ENCODE assay signal across 26 mouse cellular contexts in genomic region chr5:16684079-16684478, GRCm38 (mm10).
DNase-seq lines count a peak whose midpoint lies in the region; ATAC-seq and TF ChIP-seq lines count a peak whose summit lies in the region.
"Had no signal": no experiment of that assay in that cellular context is flagged by ENCODE, and none has a peak within 500 bp of the region (broad histone marks: within the 10 kb centered on the region; RNA-seq: fewer than 3 reads in every experiment).

No protein-coding gene starts in this region.

- H3K27ac ChIP-seq in thymus, adult 2 months (ENCODE audit: control insufficient read depth, insufficient read depth, low read length): no peak overlapping the region
- H3K27ac ChIP-seq: forebrain, embryonic 10.5 days; forebrain, embryonic 15.5 days; heart, embryonic 13.5 days; hindbrain, embryonic 14.5 days; hindbrain, postnatal 0 days had no signal

- H3K4me3 ChIP-seq in thymus, adult 2 months (ENCODE audit: control insufficient read depth, insufficient read depth, low read length): no peak overlapping the region
- H3K4me3 ChIP-seq: forebrain, embryonic 10.5 days; forebrain, embryonic 15.5 days; heart, embryonic 13.5 days had no signal

- DNase-seq in cerebellum, postnatal 10 days: peak; percentile 24 to 32
- DNase-seq in cerebellum, adult 9-10 months: no peak
- DNase-seq in gastrocnemius, postnatal 10 days: peak; percentile 12
- no peak for DNase-seq in gastrocnemius, adult 8-10 months (ENCODE audit: low spot score in 2 of 2)
- DNase-seq in thymus, adult 2 months: no peak
- DNase-seq: adrenal gland, postnatal 10 days; adrenal gland, postnatal 36 days; B cell, adult 2 months; cerebellum, adult 11 months; cerebellum, adult 8-10 months; gastrocnemius, postnatal 14 days; heart, adult 18-20 months; heart, postnatal 14 days; heart, postnatal 4 days; kidney, adult 18-20 months had no signal

- TF ChIP-seq CTCF in thymus, adult 2 months (IDR thresholded peaks at IDR 0.05; ENCODE audit: borderline replicate concordance, control insufficient read depth, extremely low read depth, insufficient read depth, low read length, poor library complexity): no peak

- TF ChIP-seq POLR2A in thymus, adult 2 months (IDR thresholded peaks at IDR 0.05; ENCODE audit: control insufficient read depth, extremely low read depth, insufficient read depth, low read length, poor library complexity): no peak

- 95% methylated on average over 10 of the region's 10 CpGs for WGBS in thymus, adult 2 months

- peak; percentile 62 for ATAC-seq in megakaryocyte, adult 5-6 weeks (ENCODE audit: poor library complexity, severe bottlenecking)
- ATAC-seq: forebrain, embryonic 15.5 days; hindbrain, postnatal 0 days; inflammation-experienced regulatory T-cells, adult 6 months; intestine, embryonic 16.5 days; Patski had no signal

- H3K36me3 ChIP-seq in thymus, adult 2 months (ENCODE audit: control insufficient read depth, insufficient read depth, low read length): no peaks in the 10 kb centered on the region
- H3K36me3 ChIP-seq: forebrain, embryonic 10.5 days; forebrain, embryonic 15.5 days; G1E; heart, embryonic 13.5 days had no signal

- H3K4me1 ChIP-seq in thymus, adult 2 months (replicated peaks; ENCODE audit: control insufficient read depth, insufficient read depth, low read length): no peaks in the 10 kb centered on the region
- H3K4me1 ChIP-seq: forebrain, embryonic 10.5 days; forebrain, embryonic 15.5 days; heart, embryonic 13.5 days had no signal

- H3K27me3 ChIP-seq in thymus, adult 2 months (ENCODE audit: control insufficient read depth, insufficient read depth, low read length): no peaks in the 10 kb centered on the region
- H3K27me3 ChIP-seq: CH12.LX; forebrain, embryonic 15.5 days; heart, embryonic 13.5 days; Patski had no signal

Comparison
In these comparisons a context has a peak if more than half of its experiments do, and no peak if none do; other contexts are left out.
1. DNase-seq: peak in cerebellum, postnatal 10 days (2 of 2) and gastrocnemius, postnatal 10 days (single experiment); none in cerebellum, adult 9-10 months (single experiment), gastrocnemius, adult 8-10 months (0 of 2) and thymus, adult 2 months (single experiment).